Mouse (Mus musculus) kidney, postnatal 10 days (tissue): ENCODE data around the gene Pde3a.
"Not testable (repeated sequence)": the region's sequence is repeated elsewhere in the genome, so short reads cannot be mapped to it uniquely, and the experiment has no call there.

ENCODE experiments used
- DNase-seq: peaks from one replicate; pipeline ENCODE4 v3.0.0; 2021; ENCODE audit warnings: mixed read lengths

Gene Pde3a

DNA sequence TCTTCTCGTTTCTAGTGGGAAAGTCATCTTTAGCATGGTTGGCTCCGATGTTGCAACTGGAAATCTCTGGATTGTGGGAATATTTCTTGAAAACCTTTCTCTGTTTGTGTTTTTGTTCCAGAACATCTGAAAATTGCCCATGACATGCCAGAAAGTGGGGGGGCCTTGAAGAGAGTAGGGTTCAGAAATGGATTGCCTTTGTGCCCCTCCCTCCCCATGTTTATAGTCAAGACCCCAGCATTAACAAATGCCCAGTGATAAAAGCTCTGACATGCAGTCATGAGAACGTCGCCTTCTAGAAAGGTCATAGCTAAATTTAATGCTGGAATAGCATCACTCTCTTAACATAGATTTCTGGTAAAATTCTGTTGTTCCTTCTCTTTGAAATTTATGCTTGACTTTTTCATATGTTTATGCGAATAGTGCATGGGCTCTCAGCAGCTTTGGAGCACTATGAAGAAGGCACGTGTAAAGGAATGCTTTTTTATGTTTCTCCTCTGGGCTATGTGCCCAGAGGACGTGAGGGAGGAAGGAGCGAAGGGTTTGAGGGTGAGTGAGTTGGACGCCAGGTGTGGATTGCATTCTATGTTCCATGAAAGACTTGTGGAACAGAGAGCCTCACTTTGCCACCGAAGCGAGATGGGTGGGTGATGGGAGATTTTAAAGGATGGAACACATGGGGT, 19.0 kb downstream of the Pde3a start:
- no peak for DNase-seq

GRCm38 (mm10) chr6:141268871-141269270, 19.8 kb downstream of the Pde3a start:
- no peak for DNase-seq

GRCm38 (mm10) chr6:141271133-141271532, 22.1 kb downstream of the Pde3a start:
- no peak for DNase-seq

DNA sequence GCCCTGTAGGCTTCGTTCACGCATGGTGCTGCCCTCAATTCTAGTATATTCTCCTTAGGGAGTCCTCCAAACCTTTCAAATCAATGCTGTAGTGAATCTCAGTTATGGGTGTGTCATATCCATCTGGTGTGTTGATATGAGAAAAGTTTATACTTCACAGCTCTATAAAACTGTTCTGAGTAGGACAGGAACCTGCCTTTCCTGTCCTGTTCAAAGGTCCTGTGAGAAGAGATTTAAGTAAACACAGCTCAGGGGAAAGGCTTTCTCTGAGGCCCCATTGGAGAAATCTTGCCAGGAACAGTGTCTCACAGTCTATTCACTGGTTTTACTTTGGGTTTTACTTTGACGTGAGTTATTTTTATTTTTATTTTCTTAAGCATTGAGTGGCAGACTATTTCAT, 22.5 kb downstream of the Pde3a start:
- DNase-seq = no peak

DNA sequence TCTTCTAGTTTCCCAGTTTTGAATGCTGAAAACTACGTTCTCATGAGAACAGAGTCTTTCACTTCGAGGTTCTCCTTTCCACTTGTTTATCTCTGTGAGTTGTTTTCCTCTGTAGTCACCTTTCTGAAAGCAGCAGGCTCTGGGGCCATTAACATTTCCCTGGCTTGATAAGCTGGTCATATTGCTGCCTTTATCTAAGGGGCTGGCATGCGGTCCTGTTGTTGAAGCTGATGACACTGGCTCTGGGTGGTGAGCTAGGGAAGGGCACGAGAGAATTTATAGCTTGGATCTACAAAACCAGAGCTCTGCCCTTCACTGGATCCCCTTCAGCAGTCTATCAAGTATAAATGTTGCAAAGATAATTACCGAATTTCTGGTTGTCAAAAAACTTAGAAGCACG, 24.6 kb downstream of the Pde3a start:
- no peak for DNase-seq

GRCm38 (mm10) chr6:141281685-141282084, 32.6 kb downstream of the Pde3a start:
- no peak for DNase-seq

- DNase-seq = no peak
Measured at GRCm38 (mm10) chr6:141282796-141283195, 33.7 kb downstream of the Pde3a start.

- DNase-seq = no peak
Measured at GRCm38 (mm10) chr6:141291195-141291594, 42.1 kb downstream of the Pde3a start.

- no peak for DNase-seq
Measured at GRCm38 (mm10) chr6:141292826-141293459, 43.9 kb downstream of the Pde3a start.

DNA sequence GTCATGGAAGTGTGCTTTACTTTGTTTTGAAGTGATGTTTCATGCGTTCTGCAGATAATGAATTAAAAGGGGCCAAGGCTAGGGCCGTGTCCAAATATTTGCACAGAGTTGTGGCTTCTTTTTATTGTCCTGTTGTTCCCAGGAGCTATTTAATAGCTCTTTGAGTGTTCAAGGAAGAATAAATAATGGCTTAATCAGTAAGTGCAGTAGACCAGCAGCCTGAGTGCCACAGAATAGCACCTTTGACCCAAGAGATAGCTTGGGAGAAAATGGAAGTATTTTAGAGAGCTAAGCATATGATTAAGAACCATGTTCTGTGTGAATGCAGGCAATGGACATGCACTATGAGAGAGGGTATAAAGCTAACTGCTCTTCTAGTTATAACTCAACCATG, 44.4 kb downstream of the Pde3a start:
- no peak for DNase-seq

DNA sequence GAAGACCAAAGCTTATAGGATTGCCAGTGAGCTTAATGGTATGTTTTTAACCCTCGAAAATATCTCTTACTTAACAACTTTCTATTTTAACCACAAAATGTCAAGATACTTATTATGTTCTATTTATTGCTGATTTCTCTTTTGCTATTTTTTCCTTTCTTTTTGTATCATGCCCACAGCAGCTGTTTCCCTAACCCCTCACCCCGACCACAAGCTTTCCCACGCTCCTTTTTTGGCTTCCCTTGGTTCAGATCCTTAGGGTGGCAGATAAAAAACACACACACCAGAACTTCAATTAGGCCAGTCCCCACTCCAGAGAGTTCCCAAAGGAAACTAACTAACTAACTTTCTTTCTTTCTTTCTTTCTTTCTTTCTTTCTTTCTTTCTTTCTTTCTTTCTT, 46.2 kb downstream of the Pde3a start:
- DNase-seq = no peak

DNA sequence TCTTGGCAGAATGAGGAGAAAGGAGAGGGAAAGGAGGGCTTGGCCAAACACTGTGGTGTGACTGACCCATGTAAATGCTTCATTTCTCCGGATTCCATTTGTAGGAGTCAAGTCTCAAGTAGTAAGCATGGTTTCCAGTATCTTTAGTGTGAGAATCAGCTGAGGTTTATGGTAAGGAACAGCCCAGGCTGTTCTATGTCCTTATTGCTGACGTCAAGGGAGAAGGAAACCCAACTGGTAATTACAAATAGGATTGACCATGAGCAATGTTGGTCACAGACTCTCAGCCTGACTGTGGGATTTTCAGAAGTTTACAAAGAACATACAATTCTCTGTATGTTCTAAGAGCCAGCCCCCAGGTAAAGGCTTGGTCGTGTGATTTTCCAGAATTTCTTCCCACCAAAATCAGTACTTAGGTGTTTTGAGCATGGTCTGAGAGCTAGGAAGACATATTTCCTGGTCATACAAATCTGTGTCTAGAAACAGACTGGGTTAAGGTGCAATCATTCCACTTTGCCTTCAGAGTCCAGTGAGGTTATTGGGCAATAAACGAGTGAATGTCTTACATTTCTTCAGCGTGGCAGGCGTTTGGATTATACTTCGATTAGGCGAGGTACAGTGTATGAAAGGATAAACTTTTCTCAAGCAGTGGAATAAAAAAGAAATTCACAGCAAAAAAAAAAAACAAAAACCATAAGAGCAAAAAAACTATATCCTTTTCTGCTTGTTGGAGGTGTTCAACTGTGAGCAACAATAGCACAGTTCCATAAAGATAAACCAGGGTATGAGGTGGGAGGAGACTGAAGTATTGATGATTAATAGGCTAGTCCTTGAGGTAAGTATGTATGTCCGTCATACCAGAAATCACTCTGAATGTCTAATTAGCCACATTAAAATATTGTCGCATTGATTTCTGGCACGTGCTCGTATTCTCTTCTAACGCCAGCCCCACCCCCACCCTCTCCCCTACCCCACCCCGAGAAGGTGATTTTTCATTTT, 53.0 kb downstream of the Pde3a start:
- no peak for DNase-seq

GRCm38 (mm10) chr6:141302842-141303241, 53.8 kb downstream of the Pde3a start:
- no peak for DNase-seq

GRCm38 (mm10) chr6:141307326-141307725, 58.3 kb downstream of the Pde3a start:
- DNase-seq = no peak

GRCm38 (mm10) chr6:141308451-141308850, 59.4 kb downstream of the Pde3a start:
- peak; percentile 44 for DNase-seq

- no peak for DNase-seq
Measured at GRCm38 (mm10) chr6:141309872-141310271, 60.8 kb downstream of the Pde3a start.

- no peak for DNase-seq
Measured at GRCm38 (mm10) chr6:141310351-141310750, 61.3 kb downstream of the Pde3a start.

GRCm38 (mm10) chr6:141311615-141312014, 62.5 kb downstream of the Pde3a start:
- peak; percentile 47 for DNase-seq

- no peak for DNase-seq
Measured at GRCm38 (mm10) chr6:141313112-141313511, 64.0 kb downstream of the Pde3a start.

DNA sequence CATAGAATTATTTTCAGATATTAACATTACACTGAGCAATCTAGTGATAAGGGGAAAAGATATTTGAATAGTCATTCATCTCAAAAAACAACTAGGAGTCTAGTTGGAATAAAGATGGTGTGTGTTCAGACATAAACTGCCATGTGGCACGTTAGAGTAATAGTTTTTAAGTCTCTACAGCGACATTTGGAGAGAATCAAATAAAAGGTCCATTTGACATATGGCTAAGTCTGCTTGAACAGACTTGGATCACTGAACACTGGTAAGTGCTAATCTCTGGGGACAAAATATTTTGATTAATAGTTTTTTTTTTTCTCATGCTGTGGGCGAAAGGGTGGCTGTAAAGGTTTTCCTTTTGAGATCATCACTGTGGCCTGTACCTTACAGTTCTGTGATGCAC, 69.4 kb downstream of the Pde3a start:
- no peak for DNase-seq

DNA sequence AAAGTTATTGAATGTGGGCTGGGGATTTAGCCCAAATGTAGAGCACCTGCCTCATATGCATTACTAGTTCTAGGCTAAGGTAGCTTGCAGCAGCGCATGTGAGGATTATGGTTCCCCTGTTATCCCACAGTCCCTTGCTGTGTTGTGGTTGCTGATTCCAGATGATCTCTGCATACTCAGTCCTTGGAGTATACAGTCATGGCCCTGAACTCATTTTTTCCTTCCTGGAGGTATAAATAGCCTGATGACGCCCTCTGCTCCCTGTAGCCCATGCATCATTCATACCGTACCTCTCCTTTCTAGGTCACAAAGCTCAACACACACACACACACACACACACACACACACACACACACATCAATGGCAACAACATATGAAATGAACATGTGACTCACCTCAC, 72.2 kb downstream of the Pde3a start:
- DNase-seq = no peak

DNA sequence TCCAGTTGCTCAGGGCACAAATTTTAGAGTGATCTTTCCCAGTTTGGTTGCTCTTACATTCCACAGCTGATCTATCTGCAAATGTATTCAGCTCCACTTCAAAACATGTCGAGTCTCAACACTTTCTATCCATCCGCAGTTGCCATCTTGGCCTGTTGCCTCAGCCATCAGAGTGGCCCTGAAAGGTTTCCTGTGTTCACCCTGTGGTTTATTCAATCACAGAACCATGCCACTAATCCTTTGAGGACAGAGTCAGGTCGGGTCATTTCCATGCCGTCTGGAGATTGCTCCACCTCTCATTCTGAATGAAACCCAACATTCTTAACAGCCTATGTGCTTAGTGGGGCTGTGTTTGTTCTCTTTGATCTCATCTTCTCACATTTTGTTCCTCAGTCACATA, 73.9 kb downstream of the Pde3a start:
- no peak for DNase-seq

- DNase-seq = not testable (repeated sequence)
Measured at GRCm38 (mm10) chr6:141327134-141327533, 78.1 kb downstream of the Pde3a start.

DNA sequence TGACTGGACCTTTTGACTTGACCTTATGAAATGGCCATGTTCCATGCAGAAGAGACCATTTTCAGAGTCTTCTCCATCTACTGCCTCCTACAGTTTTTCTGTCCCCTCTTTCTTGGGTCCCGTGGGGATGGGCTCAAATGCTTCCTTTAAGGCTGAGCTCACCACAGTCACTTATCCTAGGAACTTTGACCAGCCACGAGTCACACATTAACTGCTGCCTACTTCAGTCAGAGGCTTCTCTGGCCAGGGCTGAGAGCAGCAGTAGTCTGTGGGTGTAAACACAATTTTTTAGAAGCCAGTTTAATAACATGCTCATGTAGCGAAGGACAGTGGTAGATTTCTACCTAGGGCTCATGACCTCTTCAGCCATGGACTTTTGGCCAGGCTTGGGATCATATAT, 79.0 kb downstream of the Pde3a start:
- peak; percentile 47 for DNase-seq
